Comparison of ENCODE assay signal across 18 mouse cellular contexts in the genomic region with DNA sequence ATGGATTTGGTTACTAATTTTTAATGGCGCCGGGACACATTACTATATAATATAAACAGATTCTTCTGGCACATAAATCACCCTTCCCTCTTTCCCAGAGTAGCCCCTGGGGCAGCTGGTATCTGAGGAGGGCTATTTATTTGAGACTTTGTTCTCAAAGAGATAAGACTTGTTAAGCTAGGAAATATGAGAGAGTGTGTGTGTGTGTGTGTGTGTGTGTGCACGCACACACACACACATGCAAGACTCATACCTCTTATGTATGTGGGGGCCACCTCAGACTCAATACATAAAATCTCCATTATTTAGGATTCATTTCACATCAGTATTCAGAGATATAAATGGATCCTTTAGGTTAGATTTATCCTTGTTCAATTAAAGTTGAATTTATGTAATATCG.
"Had no signal": no experiment of that assay in that cellular context is flagged by ENCODE, and none has a peak within 500 bp of the region (broad histone marks: within the 10 kb centered on the region; RNA-seq: fewer than 3 reads in every experiment).

No protein-coding gene starts in this region.

- ATAC-seq: midbrain, embryonic 16.5 days had no signal

- H3K4me1 ChIP-seq: midbrain, embryonic 10.5 days; neural tube, embryonic 13.5 days; neural tube, embryonic 15.5 days had no signal

- H3K9ac ChIP-seq: liver, embryonic 14.5 days; neural tube, embryonic 13.5 days; neural tube, embryonic 15.5 days had no signal

- H3K27me3 ChIP-seq: neural tube, embryonic 13.5 days; neural tube, embryonic 15.5 days had no signal

- H3K27ac ChIP-seq: liver, embryonic 14.5 days; midbrain, embryonic 10.5 days; neural tube, embryonic 13.5 days; neural tube, embryonic 15.5 days had no signal

- H3K9me3 ChIP-seq: midbrain, embryonic 10.5 days; neural tube, embryonic 13.5 days; neural tube, embryonic 15.5 days had no signal

- DNase-seq: lung, adult 18-20 months; lung, postnatal 14 days; lung, postnatal 36 days; midbrain, embryonic 14.5 days; retina, postnatal 1 day; right cerebral cortex, adult 18-20 months; right cerebral cortex, postnatal 25 days; right cerebral cortex, postnatal 4 days; spleen, adult 18-20 months; thymus, adult 18-20 months; thymus, postnatal 14 days; thymus, postnatal 36 days had no signal

- H3K4me3 ChIP-seq: midbrain, embryonic 10.5 days; myocyte; neural tube, embryonic 13.5 days; neural tube, embryonic 15.5 days had no signal

- H3K4me2 ChIP-seq: neural tube, embryonic 13.5 days; neural tube, embryonic 15.5 days had no signal

- H3K36me3 ChIP-seq: midbrain, embryonic 10.5 days; neural tube, embryonic 13.5 days; neural tube, embryonic 15.5 days had no signal
